Mouse (Mus musculus): ENCODE results near the gene Tex30. TPM values are rescaled to one million over a fixed set of nuclear protein-coding genes. Genes with fewer than 3 reads are reported as not detected.
A peak's percentile ranks its signal among the peaks of the same experiment; 100 is the strongest.

Tex30 gene
- 76.0 and 84.9 TPM in 2 replicates for polyA plus RNA-seq (2014; fragmentation: Nextera tagmentation; extraction: Ambion mirVana)

- Histone ChIP-seq H3K9ac (ENCODE audit: low read length) (peak within 1 kb of the TSS; percentile 71), H3K4me3 (ENCODE audit: low read depth, low read length) (peak within 1 kb of the TSS; percentile 76), H3K27ac (ENCODE audit: low read depth, low read length) (peak within 1 kb of the TSS; percentile 79), H3K4me2 (ENCODE audit: low read length) (peak within 1 kb of the TSS; percentile 62), H3K36me3 (ENCODE audit: control insufficient read depth, insufficient read depth, low read length) (peaks cover 13% of the 10 kb centered on the region), H3K4me1 (ENCODE audit: control insufficient read depth, insufficient read depth, low read length) (no peaks in the 10 kb centered on the region), H3K9me3 (replicated peaks; ENCODE audit: control insufficient read depth, low read length) (no peaks in the 10 kb centered on the region), H3K27me3 (replicated peaks; ENCODE audit: control insufficient read depth, insufficient read depth, low read length) (no peaks in the 10 kb centered on the region)
- WGBS, result under 1% methylated on average over 55 of the region's 55 CpGs
- peak; percentile 98 for ATAC-seq
- DNase-seq (ENCODE audit: low spot score), result peak; percentile 99
These were observed at the start of gene Tex30 for GRCm38 (mm10) chr1:44102259-44102717. TSS of gene Tex30 (minus strand) at chr1:44102441.

GRCm38 (mm10) chr1:44148706-44149105 lies 46.5 kb upstream of the Tex30 start:
- peak overlapping the region; percentile 96 for H3K9ac ChIP-seq (ENCODE audit: low read length)

GRCm38 (mm10) chr1:44147563-44148381 lies 45.5 kb upstream of the Tex30 start, which contains the start of gene Ercc5:
TSS of gene Ercc5 (plus strand) at chr1:44147744.
- Histone ChIP-seq H3K27ac (ENCODE audit: low read depth, low read length) (peak within 1 kb of the TSS; percentile 99), H3K9me3 (replicated peaks; ENCODE audit: control insufficient read depth, low read length) (no peaks in the 10 kb centered on the region; the same call in 1 of the 2 replicates), H3K4me3 (ENCODE audit: low read depth, low read length) (peak within 1 kb of the TSS; percentile 84), H3K27me3 (replicated peaks; ENCODE audit: control insufficient read depth, insufficient read depth, low read length) (no peaks in the 10 kb centered on the region), H3K4me1 (ENCODE audit: control insufficient read depth, insufficient read depth, low read length) (peaks cover 6% of the 10 kb centered on the region; the same call in 1 of the 2 replicates), H3K9ac (ENCODE audit: low read length) (peak within 1 kb of the TSS; percentile 96), H3K4me2 (ENCODE audit: low read length) (peak within 1 kb of the TSS; percentile 77), H3K36me3 (ENCODE audit: control insufficient read depth, insufficient read depth, low read length) (peaks cover 11% of the 10 kb centered on the region)
- WGBS, result under 1% methylated on average over 66 of the region's 66 CpGs
- ATAC-seq (peak; percentile 99), DNase-seq (ENCODE audit: low spot score) (peak; percentile 97)

More at GRCm38 (mm10) chr1:44148706-44149105, 46.5 kb upstream of the Tex30 start:
- Histone ChIP-seq H3K4me3 (ENCODE audit: low read depth, low read length) (peak overlapping the region; percentile 84), H3K4me2 (ENCODE audit: low read length) (peak overlapping the region; percentile 77), H3K36me3 (ENCODE audit: control insufficient read depth, insufficient read depth, low read length) (peaks cover 2% of the 10 kb centered on the region), H3K27ac (ENCODE audit: low read depth, low read length) (no peak overlapping the region), H3K4me1 (ENCODE audit: control insufficient read depth, insufficient read depth, low read length) (peaks cover 6% of the 10 kb centered on the region; the same call in 1 of the 2 replicates), H3K9me3 (replicated peaks; ENCODE audit: control insufficient read depth, low read length) (no peaks in the 10 kb centered on the region; the same call in 1 of the 2 replicates), H3K27me3 (replicated peaks; ENCODE audit: control insufficient read depth, insufficient read depth, low read length) (no peaks in the 10 kb centered on the region)
- DNase-seq (ENCODE audit: low spot score) (peak; percentile 51), ATAC-seq (no peak)
- 23% methylated on average over 6 of the region's 6 CpGs for WGBS

- Histone ChIP-seq H3K27me3 (replicated peaks; ENCODE audit: control insufficient read depth, insufficient read depth, low read length) (no peaks in the 10 kb centered on the region), H3K9ac (ENCODE audit: low read length) (no peak overlapping the region), H3K4me2 (ENCODE audit: low read length) (no peak overlapping the region), H3K36me3 (ENCODE audit: control insufficient read depth, insufficient read depth, low read length) (peaks cover 44% of the 10 kb centered on the region), H3K9me3 (replicated peaks; ENCODE audit: control insufficient read depth, low read length) (no peaks in the 10 kb centered on the region), H3K4me3 (ENCODE audit: low read depth, low read length) (no peak overlapping the region), H3K4me1 (ENCODE audit: control insufficient read depth, insufficient read depth, low read length) (0 out of 2 replicates have a peak, but pooled peaks cover 3% of the 10 kb centered on the region), H3K27ac (ENCODE audit: low read depth, low read length) (no peak overlapping the region)
- no peak for DNase-seq (ENCODE audit: low spot score)
- WGBS, result 91% methylated on average over 5 of the region's 5 CpGs
- no peak for ATAC-seq
These were observed 40.5 kb upstream of the Tex30 start for GRCm38 (mm10) chr1:44142747-44143146.

GRCm38 (mm10) chr1:44140232-44140631 lies 38.0 kb upstream of the Tex30 start:
- Histone ChIP-seq H3K36me3 (ENCODE audit: control insufficient read depth, insufficient read depth, low read length) (peaks cover 57% of the 10 kb centered on the region), H3K9ac (ENCODE audit: low read length) (no peak overlapping the region), H3K9me3 (replicated peaks; ENCODE audit: control insufficient read depth, low read length) (no peaks in the 10 kb centered on the region), H3K27me3 (replicated peaks; ENCODE audit: control insufficient read depth, insufficient read depth, low read length) (no peaks in the 10 kb centered on the region), H3K4me1 (ENCODE audit: control insufficient read depth, insufficient read depth, low read length) (no peaks in the 10 kb centered on the region), H3K4me3 (ENCODE audit: low read depth, low read length) (no peak overlapping the region), H3K4me2 (ENCODE audit: low read length) (no peak overlapping the region), H3K27ac (ENCODE audit: low read depth, low read length) (no peak overlapping the region)
- ATAC-seq (no peak), DNase-seq (ENCODE audit: low spot score) (no peak)
- 95% methylated on average over 4 of the region's 4 CpGs for WGBS

GRCm38 (mm10) chr1:44129929-44130581 lies 27.8 kb upstream of the Tex30 start:
- ATAC-seq (no peak), DNase-seq (ENCODE audit: low spot score) (no peak)
- Histone ChIP-seq H3K36me3 (ENCODE audit: control insufficient read depth, insufficient read depth, low read length) (peaks cover 49% of the 10 kb centered on the region), H3K27me3 (replicated peaks; ENCODE audit: control insufficient read depth, insufficient read depth, low read length) (no peaks in the 10 kb centered on the region), H3K4me3 (ENCODE audit: low read depth, low read length) (no peak overlapping the region), H3K4me1 (ENCODE audit: control insufficient read depth, insufficient read depth, low read length) (no peaks in the 10 kb centered on the region), H3K4me2 (ENCODE audit: low read length) (no peak overlapping the region), H3K9ac (ENCODE audit: low read length) (no peak overlapping the region), H3K27ac (ENCODE audit: low read depth, low read length) (no peak overlapping the region), H3K9me3 (replicated peaks; ENCODE audit: control insufficient read depth, low read length) (no peaks in the 10 kb centered on the region)
- 93% methylated on average over 4 of the region's 4 CpGs for WGBS

- DNase-seq (ENCODE audit: low spot score) (no peak), ATAC-seq (no peak)
- 94% methylated on average over 4 of the region's 4 CpGs for WGBS
These were observed 23.3 kb upstream of the Tex30 start for GRCm38 (mm10) chr1:44125590-44125989.

GRCm38 (mm10) chr1:44122256-44122655 lies 20.0 kb upstream of the Tex30 start:
- 94% methylated on average over 3 of the region's 3 CpGs for WGBS
- H3K9me3 ChIP-seq (replicated peaks; ENCODE audit: control insufficient read depth, low read length), result no peaks in the 10 kb centered on the region
- DNase-seq (ENCODE audit: low spot score) (no peak), ATAC-seq (no peak)
- no peak overlapping the region for H3K9ac ChIP-seq (ENCODE audit: low read length)
- peaks cover 17% of the 10 kb centered on the region for H3K36me3 ChIP-seq (ENCODE audit: control insufficient read depth, insufficient read depth, low read length)
- H3K27me3 ChIP-seq (replicated peaks; ENCODE audit: control insufficient read depth, insufficient read depth, low read length), result no peaks in the 10 kb centered on the region
- H3K27ac ChIP-seq (ENCODE audit: low read depth, low read length), result no peak overlapping the region
- H3K4me1 ChIP-seq (ENCODE audit: control insufficient read depth, insufficient read depth, low read length), result peaks cover 11% of the 10 kb centered on the region
- H3K4me3 ChIP-seq (ENCODE audit: low read depth, low read length), result no peak overlapping the region
- no peak overlapping the region for H3K4me2 ChIP-seq (ENCODE audit: low read length)

More at GRCm38 (mm10) chr1:44125590-44125989, 23.3 kb upstream of the Tex30 start:
- peaks cover 37% of the 10 kb centered on the region for H3K36me3 ChIP-seq (ENCODE audit: control insufficient read depth, insufficient read depth, low read length)
- no peak overlapping the region for H3K4me2 ChIP-seq (ENCODE audit: low read length)
- no peak overlapping the region for H3K9ac ChIP-seq (ENCODE audit: low read length)
- H3K9me3 ChIP-seq (replicated peaks; ENCODE audit: control insufficient read depth, low read length), result no peaks in the 10 kb centered on the region
- H3K27ac ChIP-seq (ENCODE audit: low read depth, low read length), result no peak overlapping the region
- H3K27me3 ChIP-seq (replicated peaks; ENCODE audit: control insufficient read depth, insufficient read depth, low read length), result no peaks in the 10 kb centered on the region
- H3K4me1 ChIP-seq (ENCODE audit: control insufficient read depth, insufficient read depth, low read length), result peaks cover 7% of the 10 kb centered on the region
- no peak overlapping the region for H3K4me3 ChIP-seq (ENCODE audit: low read depth, low read length)
